Mouse (Mus musculus) CD4-positive, CD25-positive, alpha-beta regulatory T cell, adult 2 months (primary cell): Measurements from ENCODE around the gene Slc25a5.

Source experiments
- DNase-seq: peaks from one replicate; pipeline ENCODE4 v3.0.0-alpha.2; 2012; ENCODE audit warnings: low read depth, low spot score

Slc25a5 gene

GRCm38 (mm10) chrX:36837069-36837676 is 41.7 kb downstream of the Slc25a5 start:
- no peak for DNase-seq

DNA sequence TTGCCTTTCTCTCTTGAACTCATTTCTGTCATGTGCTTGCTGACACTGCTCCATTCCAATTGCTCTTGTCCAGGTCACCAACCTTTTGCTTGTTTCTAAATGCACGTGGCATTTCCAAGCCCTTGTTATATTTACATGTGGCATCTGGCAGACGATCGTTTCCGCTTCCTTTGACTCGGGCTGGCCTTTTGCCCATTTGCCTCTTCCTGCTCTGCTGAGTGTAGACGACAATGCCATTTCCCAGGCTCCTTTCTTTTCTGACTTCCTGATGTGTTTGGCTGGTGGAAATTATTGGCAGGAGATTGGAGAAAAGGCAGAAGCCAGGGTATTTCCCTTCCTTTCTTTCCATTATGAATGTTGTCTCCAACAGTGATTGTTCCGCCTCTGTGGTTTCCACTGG is 43.9 kb downstream of the Slc25a5 start:
- no peak for DNase-seq

DNA sequence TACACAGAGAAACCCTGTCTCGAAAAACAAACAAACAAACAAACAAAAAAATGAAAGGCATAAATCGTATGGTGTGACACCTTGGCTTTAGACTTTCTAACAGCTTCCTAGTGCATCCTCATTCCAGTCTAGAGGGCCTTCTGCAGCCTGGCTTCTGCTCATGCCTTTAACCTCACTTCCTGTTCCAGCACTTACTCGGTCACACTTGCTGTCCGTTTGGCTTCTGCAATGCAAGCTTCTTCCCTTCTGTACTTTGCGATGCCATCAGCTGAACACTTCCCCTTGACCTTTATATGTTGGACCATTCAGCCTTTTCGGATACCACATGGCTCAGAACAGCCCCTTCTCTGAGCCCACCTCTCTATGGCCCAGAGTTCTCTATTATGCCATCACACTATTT is 46.2 kb downstream of the Slc25a5 start:
- DNase-seq = no peak

GRCm38 (mm10) chrX:36843346-36843990 is 48.0 kb downstream of the Slc25a5 start:
- no peak for DNase-seq

DNA sequence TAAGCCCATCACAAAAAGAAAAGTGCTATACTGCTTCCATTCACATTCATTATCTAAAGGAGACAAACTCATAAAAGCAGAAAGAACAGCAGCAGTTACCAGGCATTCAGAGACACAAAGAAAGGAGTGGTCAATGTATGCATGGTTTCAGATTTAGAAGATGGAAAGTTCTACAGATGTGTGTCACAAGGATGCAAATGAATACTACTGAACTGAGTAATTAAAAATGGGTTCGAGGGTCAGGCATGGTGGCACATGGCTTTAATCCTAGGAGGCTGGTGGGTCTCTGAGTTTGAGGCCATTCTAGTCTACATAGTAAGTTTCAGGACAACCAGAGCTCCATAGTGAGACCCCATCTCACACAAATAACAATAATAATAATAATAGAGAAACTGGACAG is 51.7 kb downstream of the Slc25a5 start:
- no peak for DNase-seq
